Mouse (Mus musculus) ES-E14 (cell line): ENCODE results near the gene 1700069L16Rik. TPM values are rescaled to one million over a fixed set of nuclear protein-coding genes. Genes with fewer than 3 reads are reported as not detected.

Source experiments
- DNase-seq: peaks from one replicate; pipeline ENCODE4 v3.0.0-alpha.2; 2013; ENCODE audit warnings: low read depth, low spot score
- H3K27ac ChIP-seq: 2 replicates; pipeline ENCODE4 v1.5.1; 2012; ENCODE audit warnings: low read depth, mild to moderate bottlenecking, low read length, moderate library complexity, mixed read lengths; ENCODE audit not compliant: poor library complexity, insufficient read depth, severe bottlenecking
- H3K36me3 ChIP-seq: 2 replicates; pipeline ENCODE4 v1.6.1; 2012; ENCODE audit warnings: mild to moderate bottlenecking, low read length, moderate library complexity, mixed read lengths; ENCODE audit not compliant: control insufficient read depth, poor library complexity, insufficient read depth, severe bottlenecking
- H3K4me1 ChIP-seq, 2 experiments: fragments of 150-350 bp in 1 of 2; sonication (generic) in 1 of 2; 2 replicates each; pipeline ENCODE4 v1.6.1; 2012; ENCODE audit warnings: low read length in 2 of 2, mild to moderate bottlenecking in 1 of 2, mixed read lengths in 1 of 2; ENCODE audit not compliant: control insufficient read depth in 2 of 2, insufficient read depth in 2 of 2, poor library complexity in 1 of 2
- H3K4me3 ChIP-seq, 2 experiments: fragments of 150-350 bp in 1 of 2; sonication (generic) in 1 of 2; 2 replicates each; pipeline ENCODE4 v1.5.1; 2012; ENCODE audit warnings: low read length in 2 of 2, low read depth in 1 of 2, mild to moderate bottlenecking in 1 of 2, mixed read lengths in 1 of 2; ENCODE audit not compliant: insufficient read depth in 1 of 2, poor library complexity in 1 of 2, severe bottlenecking in 1 of 2
- H3K9ac ChIP-seq: 2 replicates; pipeline ENCODE4 v1.6.1; 2012; ENCODE audit warnings: low read depth, mild to moderate bottlenecking, low read length, mixed read lengths; ENCODE audit not compliant: poor library complexity, insufficient read depth, severe bottlenecking
- H3K9me3 ChIP-seq: fragments of 150-350 bp; sonication (generic); 2 replicates; pipeline ENCODE4 v1.6.1; 2012; ENCODE audit warnings: low read depth, mild to moderate bottlenecking, low read length; ENCODE audit not compliant: control insufficient read depth, insufficient read depth
- CHD2 ChIP-seq: IDR thresholded peaks from 2 replicates; pipeline ENCODE4 v1.6.1; 2014; ENCODE audit warnings: mild to moderate bottlenecking, low read depth, low read length, inconsistent platforms
- HCFC1 ChIP-seq: IDR thresholded peaks from 2 replicates; pipeline ENCODE4 v1.6.1; 2012; ENCODE audit warnings: low read length, inconsistent platforms, borderline replicate concordance; ENCODE audit not compliant: insufficient read depth
- MAFK ChIP-seq: IDR thresholded peaks from 2 replicates; pipeline ENCODE4 v1.6.1; 2014; ENCODE audit warnings: mild to moderate bottlenecking, low read depth, low read length, inconsistent platforms; ENCODE audit not compliant: insufficient read depth
- ZC3H11A ChIP-seq: IDR thresholded peaks from 2 replicates; pipeline ENCODE4 v1.6.1; 2012; ENCODE audit warnings: low read depth, mild to moderate bottlenecking, inconsistent platforms, low read length, borderline replicate concordance
- ZNF384 ChIP-seq: IDR thresholded peaks from 2 replicates; pipeline ENCODE4 v1.6.1; 2012; ENCODE audit warnings: low read depth, low read length, inconsistent platforms
- in situ Hi-C, 2 experiments: fragments of 600-800 bp; cut with MboI; formaldehyde crosslinking; loops; one replicate each; pipeline ENCODE4 v1.15.1; 2025; ENCODE audit warnings: low sequenced_read_pairs in 2 of 2, inconsistent platforms in 1 of 2; ENCODE audit not compliant: unreplicated experiment in 2 of 2
- total RNA-seq: library from RNA; depleted of rRNA; stranded (reverse); fragments of 300-350 nt; gene quantifications from 2 replicates; pipeline ENCODE4 v1.2.3, GENCODE M21; 2012

1700069L16Rik gene
- total RNA-seq, 1 experiment, result not detected

- no peaks in the 10 kb centered on the region for H3K36me3 ChIP-seq
- H3K9me3 ChIP-seq, result no peaks in the 10 kb centered on the region
- DNase-seq, result no peak
- TF ChIP-seq MAFK (peak; percentile 85), ZNF384 (no peak), HCFC1 (no peak), ZC3H11A (no peak), CHD2 (no peak)
- H3K4me1 ChIP-seq, result peaks cover 2 to 10% of the 10 kb centered on the region in 2 experiments; a peak in 2 of 4 replicates
- no peak overlapping the region for H3K4me3 ChIP-seq
- H3K9ac ChIP-seq, result no peak overlapping the region
- in situ Hi-C loops, result no loop called here
- H3K27ac ChIP-seq, result no peak overlapping the region
Observed at GRCm38 (mm10) chr5:113682472-113682871, 42.1 kb downstream of the 1700069L16Rik start.

GRCm38 (mm10) chr5:113681219-113681618 lies 43.4 kb downstream of the 1700069L16Rik start:
- no peak overlapping the region for H3K27ac ChIP-seq
- in situ Hi-C loops, result no loop called here
- H3K4me3 ChIP-seq, result peak overlapping the region in 1 of 2 experiments; percentile 19; a peak in 1 of 4 replicates
- H3K4me1 ChIP-seq, result peaks cover 2 to 10% of the 10 kb centered on the region in 2 experiments; a peak in 2 of 4 replicates
- H3K9ac ChIP-seq, result no peak overlapping the region
- H3K9me3 ChIP-seq, result no peaks in the 10 kb centered on the region
- no peaks in the 10 kb centered on the region for H3K36me3 ChIP-seq
- DNase-seq, result no peak
- TF ChIP-seq ZC3H11A, result no peak
- no peak for TF ChIP-seq CHD2
- no peak for TF ChIP-seq HCFC1
- TF ChIP-seq ZNF384, result no peak
- no peak for TF ChIP-seq MAFK

GRCm38 (mm10) chr5:113679509-113679908 lies 45.1 kb downstream of the 1700069L16Rik start:
- H3K4me1 ChIP-seq, result peaks cover 5 to 16% of the 10 kb centered on the region in 2 experiments
- DNase-seq, result no peak
- no peak for TF ChIP-seq HCFC1
- TF ChIP-seq MAFK, result no peak
- no peak for TF ChIP-seq ZC3H11A
- TF ChIP-seq CHD2, result no peak
- no peak for TF ChIP-seq ZNF384
- H3K27ac ChIP-seq, result no peak overlapping the region
- no peaks in the 10 kb centered on the region for H3K9me3 ChIP-seq
- H3K4me3 ChIP-seq, result no peak overlapping the region
- no peaks in the 10 kb centered on the region for H3K36me3 ChIP-seq
- H3K9ac ChIP-seq, result no peak overlapping the region
- in situ Hi-C loops, result no loop called here

- no peaks in the 10 kb centered on the region for H3K9me3 ChIP-seq
- H3K27ac ChIP-seq, result no peak overlapping the region
- H3K4me1 ChIP-seq, result peaks cover 5 to 16% of the 10 kb centered on the region in 2 experiments
- TF ChIP-seq CHD2 (no peak), ZNF384 (no peak), ZC3H11A (no peak), MAFK (no peak), HCFC1 (no peak)
- DNase-seq, result no peak
- H3K4me3 ChIP-seq, result no peak overlapping the region
- no peak overlapping the region for H3K9ac ChIP-seq
- H3K36me3 ChIP-seq, result no peaks in the 10 kb centered on the region
- in situ Hi-C loops, result no loop called here
Observed at GRCm38 (mm10) chr5:113678743-113679452, 45.7 kb downstream of the 1700069L16Rik start.

- H3K27ac ChIP-seq, result no peak overlapping the region
- H3K9me3 ChIP-seq, result no peaks in the 10 kb centered on the region
- in situ Hi-C loops, result no loop called here
- no peaks in the 10 kb centered on the region for H3K36me3 ChIP-seq
- no peak overlapping the region for H3K9ac ChIP-seq
- no peak for DNase-seq
- TF ChIP-seq CHD2, result no peak
- TF ChIP-seq HCFC1, result no peak
- peaks cover 5 to 15% of the 10 kb centered on the region in 2 experiments for H3K4me1 ChIP-seq
- no peak overlapping the region for H3K4me3 ChIP-seq
Observed at GRCm38 (mm10) chr5:113677541-113677940, 47.0 kb downstream of the 1700069L16Rik start.
